9 mouse cellular contexts compared by ENCODE assay signal in the genomic region with DNA sequence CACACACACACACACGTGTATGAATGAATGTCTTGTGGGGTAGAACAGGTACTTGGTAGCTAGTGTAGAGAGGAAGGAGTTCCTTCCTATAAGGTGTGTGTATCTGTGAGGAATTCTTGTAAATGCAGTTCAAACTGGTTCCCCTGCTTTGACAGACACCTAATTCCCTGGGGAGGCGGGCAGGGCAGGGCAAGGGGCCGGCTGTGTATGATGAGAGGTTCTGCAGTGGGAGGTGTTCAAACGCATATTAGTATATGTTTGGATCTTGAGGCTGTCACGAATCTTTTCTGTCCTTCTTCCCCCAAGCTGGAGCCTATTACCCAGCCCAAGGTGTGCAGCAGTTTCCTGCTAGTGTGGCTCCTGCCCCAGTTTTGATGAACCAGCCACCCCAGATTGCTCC. TPM values are rescaled to one million over a fixed set of nuclear protein-coding genes. Genes with fewer than 3 reads are reported as not detected.
DNase-seq lines count a peak whose midpoint lies in the region; ATAC-seq and TF ChIP-seq lines count a peak whose summit lies in the region.
"Had no signal": no experiment of that assay in that cellular context is flagged by ENCODE, and none has a peak within 500 bp of the region (broad histone marks: within the 10 kb centered on the region; RNA-seq: fewer than 3 reads in every experiment).

No protein-coding gene starts in this region.

- no peaks in the 10 kb centered on the region for H3K27me3 ChIP-seq in liver, embryonic 11.5 days (replicated peaks; ENCODE audit: control insufficient read depth, insufficient read depth, low read length)
- H3K27me3 ChIP-seq in hindbrain, embryonic 13.5 days, result no peaks in the 10 kb centered on the region

- no peak for TF ChIP-seq CTCF in bone marrow macrophage, adult 2 months (IDR thresholded peaks at IDR 0.05; ENCODE audit: low read depth, low read length)

- H3K79me2 ChIP-seq in macrophage (ENCODE audit: inconsistent target), result peaks cover 68% of the 10 kb centered on the region

- no peaks in the 10 kb centered on the region for H3K9me3 ChIP-seq in liver, embryonic 11.5 days (ENCODE audit: control insufficient read depth, low read length)
- no peaks in the 10 kb centered on the region for H3K9me3 ChIP-seq in hindbrain, embryonic 13.5 days
- H3K9me3 ChIP-seq: midbrain, embryonic 10.5 days had no signal

- WGBS in liver, embryonic 11.5 days, result 88% methylated on average over 5 of the region's 5 CpGs
- 78% methylated on average over 4 of the region's 5 CpGs for WGBS in macrophage (ENCODE audit: missing documents)
- 89% methylated on average over 5 of the region's 5 CpGs for WGBS in hindbrain, embryonic 13.5 days

- H3K4me3 ChIP-seq in liver, embryonic 11.5 days (ENCODE audit: low read depth, low read length), result no peak overlapping the region
- no peak overlapping the region for H3K4me3 ChIP-seq in bone marrow macrophage, adult 2 months (ENCODE audit: insufficient read depth, low read length)
- H3K4me3 ChIP-seq in macrophage (ENCODE audit: inconsistent target), result no peak overlapping the region
- no peak overlapping the region for H3K4me3 ChIP-seq in hindbrain, embryonic 13.5 days
- H3K4me3 ChIP-seq: midbrain, embryonic 10.5 days had no signal

- H3K4me2 ChIP-seq in liver, embryonic 11.5 days, result no peak overlapping the region
- H3K4me2 ChIP-seq in hindbrain, embryonic 13.5 days, result no peak overlapping the region

- ATAC-seq in liver, embryonic 11.5 days (replicated peaks; ENCODE audit: low FRiP score), result no peak
- ATAC-seq in hindbrain, embryonic 13.5 days (ENCODE audit: low FRiP score), result no peak

- H3K27ac ChIP-seq in liver, embryonic 11.5 days (ENCODE audit: low read depth, low read length), result 0 out of 2 replicates have a peak overlapping the region, but pooled peaks have one; percentile 11
- H3K27ac ChIP-seq in bone marrow macrophage, adult 2 months (ENCODE audit: insufficient read depth, low read depth, low read length), result peak overlapping the region; percentile 41
- H3K27ac ChIP-seq in macrophage, result peak overlapping the region; percentile 21
- H3K27ac ChIP-seq in hindbrain, embryonic 13.5 days, result no peak overlapping the region
- H3K27ac ChIP-seq: midbrain, embryonic 10.5 days had no signal

- H3K36me3 ChIP-seq in liver, embryonic 11.5 days (ENCODE audit: control insufficient read depth, insufficient read depth, low read length), result peaks cover 68% of the 10 kb centered on the region
- H3K36me3 ChIP-seq in macrophage (ENCODE audit: inconsistent target), result peaks cover 52% of the 10 kb centered on the region
- peaks cover 71% of the 10 kb centered on the region for H3K36me3 ChIP-seq in hindbrain, embryonic 13.5 days

- TF ChIP-seq POLR2A in bone marrow macrophage, adult 2 months (IDR thresholded peaks at IDR 0.05; ENCODE audit: borderline replicate concordance, low read depth, low read length), result no peak

- H3K9ac ChIP-seq in liver, embryonic 11.5 days (ENCODE audit: low read depth, low read length), result no peak overlapping the region
- H3K9ac ChIP-seq in hindbrain, embryonic 13.5 days, result no peak overlapping the region

- peak; percentile 87 for DNase-seq in heart, adult 11 months
- no peak for DNase-seq in heart, adult 8-10 months (ENCODE audit: low spot score)
- DNase-seq in liver, embryonic 11.5 days (ENCODE audit: low spot score), result no peak
- DNase-seq in liver, result no peak
- DNase-seq in thymus, postnatal 4 days, result no peak

- H3K4me1 ChIP-seq in liver, embryonic 11.5 days (replicated peaks; ENCODE audit: control insufficient read depth, insufficient read depth, low read length), result peaks cover 16% of the 10 kb centered on the region
- H3K4me1 ChIP-seq in bone marrow macrophage, adult 2 months (ENCODE audit: control insufficient read depth, insufficient read depth, low read length), result peaks cover 31% of the 10 kb centered on the region
- peaks cover 25% of the 10 kb centered on the region for H3K4me1 ChIP-seq in hindbrain, embryonic 13.5 days (replicated peaks)

RNA-seq across cellular contexts. Expression of a gene that starts 9.3 kb away (rescaled TPM):
- 100 to 1,000 TPM; 388 to 519 (median 472) TPM for total RNA-seq in heart, adult 8-10 months (2022)
- polyA plus RNA-seq in liver, embryonic 11.5 days (2014; fragmentation: Nextera tagmentation; extraction: Ambion mirVana), result 185 and 196 TPM in 2 replicates
- 101 and 119 TPM in 2 replicates for polyA plus RNA-seq in bone marrow macrophage, adult 2 months (2012; ENCODE audit: insufficient read depth, insufficient read length, missing spikeins)
- 1,000 to 10,000 TPM in 1 of 26 experiments, 100 to 1,000 TPM in 25; 305 to 1,018 (median 385) TPM for total RNA-seq in macrophage (2018; cell fraction: chromatin; rRNA removed)
- total RNA-seq in macrophage (2018; cell fraction: cytosol; rRNA removed), result 100 to 1,000 TPM; 102 to 196 (median 161) TPM
- total RNA-seq in macrophage (2018; cell fraction: nucleus; rRNA removed), result 100 to 1,000 TPM; 189 to 333 (median 233) TPM
- polyA plus RNA-seq in macrophage (2018), result 125 to 210 TPM (median 165 TPM) in 3 replicates
- polyA plus RNA-seq in hindbrain, embryonic 13.5 days (2015; fragmentation: Nextera tagmentation; extraction: Ambion mirVana), result 150 and 151 TPM in 2 replicates

RNA-seq across cellular contexts. Expression of a gene that starts 15.7 kb away (rescaled TPM):
- 10 to 100 TPM; 26.2 to 47.4 (median 33.0) TPM for total RNA-seq in heart, adult 8-10 months (2022)
- polyA plus RNA-seq in liver, embryonic 11.5 days (2014; fragmentation: Nextera tagmentation; extraction: Ambion mirVana), result 2.1 TPM in 2 replicates
- polyA plus RNA-seq in bone marrow macrophage, adult 2 months (2012; ENCODE audit: insufficient read depth, insufficient read length, missing spikeins), result 6.2 and 7.6 TPM in 2 replicates
- total RNA-seq in macrophage (2018; cell fraction: chromatin; rRNA removed), result 1 to 10 TPM in 18 of 26 experiments, under 1 TPM in 6, not detected in 2; 0.29 to 7.0 (median 2.1) TPM
- total RNA-seq in macrophage (2018; cell fraction: cytosol; rRNA removed), result 1 to 10 TPM in 10 of 26 experiments, under 1 TPM in 16; 0.18 to 2.1 (median 0.78) TPM
- 1 to 10 TPM in 17 of 26 experiments, under 1 TPM in 9; 0.31 to 4.4 (median 1.2) TPM for total RNA-seq in macrophage (2018; cell fraction: nucleus; rRNA removed)
- polyA plus RNA-seq in macrophage (2018), result 0.22 to 1.6 TPM (median 0.63 TPM) in 3 replicates
- 32.7 and 35.1 TPM in 2 replicates for polyA plus RNA-seq in hindbrain, embryonic 13.5 days (2015; fragmentation: Nextera tagmentation; extraction: Ambion mirVana)

RNA-seq across cellular contexts. Expression of a gene that starts 25.9 kb away (rescaled TPM):
- total RNA-seq in heart, adult 8-10 months (2022), result 100 to 1,000 TPM; 198 to 209 (median 203) TPM
- 354 and 386 TPM in 2 replicates for polyA plus RNA-seq in liver, embryonic 11.5 days (2014; fragmentation: Nextera tagmentation; extraction: Ambion mirVana)
- 147 and 191 TPM in 2 replicates for polyA plus RNA-seq in bone marrow macrophage, adult 2 months (2012; ENCODE audit: insufficient read depth, insufficient read length, missing spikeins)
- 100 to 1,000 TPM in 24 of 26 experiments, 10 to 100 TPM in 2; 65.5 to 204 (median 145) TPM for total RNA-seq in macrophage (2018; cell fraction: chromatin; rRNA removed)
- 100 to 1,000 TPM; 146 to 217 (median 178) TPM for total RNA-seq in macrophage (2018; cell fraction: cytosol; rRNA removed)
- 100 to 1,000 TPM in 24 of 26 experiments, 10 to 100 TPM in 2; 94.8 to 246 (median 168) TPM for total RNA-seq in macrophage (2018; cell fraction: nucleus; rRNA removed)
- 143 to 206 TPM (median 205 TPM) in 3 replicates for polyA plus RNA-seq in macrophage (2018)
- 363 and 367 TPM in 2 replicates for polyA plus RNA-seq in hindbrain, embryonic 13.5 days (2015; fragmentation: Nextera tagmentation; extraction: Ambion mirVana)

RNA-seq across cellular contexts. Expression of a gene that starts 40.1 kb away (rescaled TPM):
- total RNA-seq in heart, adult 8-10 months (2022), result 10 to 100 TPM in 1 of 4 experiments, 1 to 10 TPM in 3; 7.8 to 11.2 (median 9.1) TPM
- polyA plus RNA-seq in liver, embryonic 11.5 days (2014; fragmentation: Nextera tagmentation; extraction: Ambion mirVana), result 124 and 127 TPM in 2 replicates
- polyA plus RNA-seq in bone marrow macrophage, adult 2 months (2012; ENCODE audit: insufficient read depth, insufficient read length, missing spikeins), result 10.1 and 17.5 TPM in 2 replicates
- 10 to 100 TPM in 3 of 26 experiments, 1 to 10 TPM in 23; 2.4 to 10.3 (median 4.9) TPM for total RNA-seq in macrophage (2018; cell fraction: chromatin; rRNA removed)
- 10 to 100 TPM; 10.2 to 20.7 (median 14.9) TPM for total RNA-seq in macrophage (2018; cell fraction: cytosol; rRNA removed)
- total RNA-seq in macrophage (2018; cell fraction: nucleus; rRNA removed), result 10 to 100 TPM in 9 of 26 experiments, 1 to 10 TPM in 17; 3.1 to 16.1 (median 7.9) TPM
- polyA plus RNA-seq in macrophage (2018), result 5.2 to 20.4 TPM (median 12.3 TPM) in 3 replicates
- polyA plus RNA-seq in hindbrain, embryonic 13.5 days (2015; fragmentation: Nextera tagmentation; extraction: Ambion mirVana), result 83.5 and 93.7 TPM in 2 replicates

RNA-seq across cellular contexts. Expression of a gene that starts 40.2 kb away (rescaled TPM):
- 1 to 10 TPM; 1.5 to 3.3 (median 2.1) TPM for total RNA-seq in heart, adult 8-10 months (2022)
- 14.4 and 15.3 TPM in 2 replicates for polyA plus RNA-seq in liver, embryonic 11.5 days (2014; fragmentation: Nextera tagmentation; extraction: Ambion mirVana)
- polyA plus RNA-seq in bone marrow macrophage, adult 2 months (2012; ENCODE audit: insufficient read depth, insufficient read length, missing spikeins), result 1.0 and 1.6 TPM in 2 replicates
- total RNA-seq in macrophage (2018; cell fraction: chromatin; rRNA removed), result 10 to 100 TPM in 4 of 26 experiments, 1 to 10 TPM in 22; 3.9 to 14.1 (median 7.6) TPM
- under 1 TPM; 0.05 to 0.60 (median 0.20) TPM for total RNA-seq in macrophage (2018; cell fraction: cytosol; rRNA removed)
- total RNA-seq in macrophage (2018; cell fraction: nucleus; rRNA removed), result 1 to 10 TPM in 25 of 26 experiments, under 1 TPM in 1; 0.69 to 7.6 (median 4.8) TPM
- polyA plus RNA-seq in macrophage (2018), result 0.11 to 0.38 TPM (median 0.35 TPM) in 3 replicates
- polyA plus RNA-seq in hindbrain, embryonic 13.5 days (2015; fragmentation: Nextera tagmentation; extraction: Ambion mirVana), result 30.2 and 31.1 TPM in 2 replicates
